Mouse (Mus musculus) right cerebral cortex, postnatal 10 days (tissue): ENCODE measurements at regions not wholly inside any gene's neighbourhood (a gene's known extent, or its start where the extent isn't known, plus 50 kb on each side); places are given as distances from the start of the nearest gene placed in this dataset.
A peak's percentile ranks its signal among the peaks of the same experiment; 100 is the strongest.

Source experiments
- DNase-seq, 2 experiments: peaks; one replicate each; pipeline ENCODE4 v3.0.0; 2021; ENCODE audit warnings: low spot score in 2 of 2

- DNase-seq: no peak
Observed at GRCm38 (mm10) chr5:11983452-11983851, 65.6 kb downstream of the 4933402N22Rik start.

- DNase-seq: no peak
Observed at GRCm38 (mm10) chr5:11989140-11989539, 71.3 kb downstream of the 4933402N22Rik start.

- no peak for DNase-seq
Observed at GRCm38 (mm10) chr5:12000777-12001176, 82.9 kb downstream of the 4933402N22Rik start.

- DNase-seq: no peak
Observed at GRCm38 (mm10) chr5:12006473-12006872, 88.6 kb downstream of the 4933402N22Rik start.

- no peak for DNase-seq
Observed at GRCm38 (mm10) chr5:12016332-12016731, 98.5 kb downstream of the 4933402N22Rik start.

GRCm38 (mm10) chr5:12020489-12020888 is 102.6 kb downstream of the 4933402N22Rik start:
- DNase-seq: no peak

- DNase-seq: no peak
Observed at GRCm38 (mm10) chr5:12024705-12025383, 107.0 kb downstream of the 4933402N22Rik start.

- DNase-seq: peak; percentile 63 to 73
Observed at GRCm38 (mm10) chr5:12030002-12030401, 112.2 kb downstream of the 4933402N22Rik start.

GRCm38 (mm10) chr5:12049806-12050205 is 132.0 kb downstream of the 4933402N22Rik start:
- DNase-seq: no peak

GRCm38 (mm10) chr5:12080191-12080590 is 162.3 kb downstream of the 4933402N22Rik start:
- no peak for DNase-seq

GRCm38 (mm10) chr5:12093680-12094079 is 175.8 kb downstream of the 4933402N22Rik start:
- DNase-seq: no peak

- no peak for DNase-seq
Observed at GRCm38 (mm10) chr5:12116587-12117354, 198.9 kb downstream of the 4933402N22Rik start.

GRCm38 (mm10) chr5:12124935-12125334 is 207.1 kb downstream of the 4933402N22Rik start:
- DNase-seq: no peak

- DNase-seq: no peak
Observed at GRCm38 (mm10) chr5:12127484-12128265, 209.8 kb downstream of the 4933402N22Rik start.

GRCm38 (mm10) chr5:12138961-12139360 is 221.1 kb downstream of the 4933402N22Rik start:
- DNase-seq: no peak

GRCm38 (mm10) chr5:12153295-12153694 is 229.9 kb upstream of the Sema3d start:
- DNase-seq: no peak

GRCm38 (mm10) chr5:12154551-12155091 is 228.6 kb upstream of the Sema3d start:
- no peak for DNase-seq

GRCm38 (mm10) chr5:12191681-12192080 is 191.5 kb upstream of the Sema3d start:
- peak in 1 of 2 experiments; percentile 23 for DNase-seq

- DNase-seq: no peak
Observed at GRCm38 (mm10) chr5:12207452-12207851, 175.7 kb upstream of the Sema3d start.

- no peak for DNase-seq
Observed at GRCm38 (mm10) chr5:12209631-12210030, 173.6 kb upstream of the Sema3d start.

GRCm38 (mm10) chr5:12213448-12213847 is 169.7 kb upstream of the Sema3d start:
- DNase-seq: no peak
